Mouse (Mus musculus) G1E (cell line): ENCODE measurements around the gene Nedd1. TPM values are rescaled to one million over a fixed set of nuclear protein-coding genes. Genes with fewer than 3 reads are reported as not detected.

Experiments
- ATAC-seq: 2 replicates; pipeline ENCODE4 v1.8.0; 2016; ENCODE audit warnings: mild to moderate bottlenecking; ENCODE audit not compliant: insufficient number of reproducible peaks, poor library complexity, low FRiP score, severe bottlenecking; ENCODE audit errors: extremely low read depth
- DNase-seq: peaks from one replicate; pipeline ENCODE4 v3.0.0; 2012; ENCODE audit warnings: low spot score
- H3K27me3 ChIP-seq: 2 replicates; pipeline ENCODE4 v1.6.1; 2012; ENCODE audit warnings: mild to moderate bottlenecking, low read length, inconsistent platforms; ENCODE audit not compliant: insufficient read depth
- H3K36me3 ChIP-seq: replicated peaks from 2 replicates; pipeline ENCODE3; 2012; ENCODE audit warnings: mild to moderate bottlenecking, inconsistent platforms
- H3K4me1 ChIP-seq: 2 replicates; pipeline ENCODE4 v1.6.1; 2012; ENCODE audit warnings: low read depth, low read length, inconsistent platforms, mixed read lengths; ENCODE audit not compliant: insufficient read depth
- H3K4me3 ChIP-seq: 2 replicates; pipeline ENCODE4 v1.5.1; 2012; ENCODE audit warnings: low read depth, mild to moderate bottlenecking, inconsistent platforms, low read length, moderate library complexity, mixed read lengths
- H3K9me3 ChIP-seq: replicated peaks from 2 replicates; pipeline ENCODE4 v1.6.1; 2012; ENCODE audit warnings: inconsistent platforms
- CTCF ChIP-seq: IDR thresholded peaks from 2 replicates; pipeline ENCODE4 v1.5.1; 2012; ENCODE audit warnings: low read depth, low read length, inconsistent platforms, mixed read lengths
- GATA1 ChIP-seq: IDR thresholded peaks from 2 replicates; pipeline ENCODE4 v1.6.1; 2012; ENCODE audit warnings: borderline replicate concordance, low read length, inconsistent platforms, mixed read lengths
- GATA2 ChIP-seq: IDR thresholded peaks from 2 replicates; pipeline ENCODE4 v1.6.1; 2012; ENCODE audit warnings: low read depth, low read length, inconsistent platforms, borderline replicate concordance
- POLR2AphosphoS5 ChIP-seq: IDR thresholded peaks from 2 replicates; pipeline ENCODE4 v1.6.1; 2012; ENCODE audit warnings: low read depth, low read length, inconsistent platforms; ENCODE audit not compliant: insufficient replicate concordance
- TAL1 ChIP-seq: conservative IDR thresholded peaks from 2 replicates; pipeline ENCODE4 v1.6.1; 2012; ENCODE audit warnings: low read depth, low read length, inconsistent platforms, mixed read lengths
- polyA plus RNA-seq: library from polyadenylated mRNA; stranded (reverse); fragments of >175 nt; gene quantifications from 2 replicates; pipeline ENCODE4 v1.2.3, GENCODE M21; 2012
- total RNA-seq, 2 experiments: library from RNA; stranded (forward) in 1 of 2; stranded (reverse) in 1 of 2; fragments of 200-1000 nt in 1 of 2; fragments of >200 nt in 1 of 2; fragmentation: Nextera tagmentation in 1 of 2; gene quantifications; 2 replicates each; pipeline ENCODE4 v1.2.3; 2014 to 2017

Gene Nedd1
- total and polyA plus RNA-seq, 3 experiments, result 21.5 to 39.7 (median 39.2) TPM

DNA sequence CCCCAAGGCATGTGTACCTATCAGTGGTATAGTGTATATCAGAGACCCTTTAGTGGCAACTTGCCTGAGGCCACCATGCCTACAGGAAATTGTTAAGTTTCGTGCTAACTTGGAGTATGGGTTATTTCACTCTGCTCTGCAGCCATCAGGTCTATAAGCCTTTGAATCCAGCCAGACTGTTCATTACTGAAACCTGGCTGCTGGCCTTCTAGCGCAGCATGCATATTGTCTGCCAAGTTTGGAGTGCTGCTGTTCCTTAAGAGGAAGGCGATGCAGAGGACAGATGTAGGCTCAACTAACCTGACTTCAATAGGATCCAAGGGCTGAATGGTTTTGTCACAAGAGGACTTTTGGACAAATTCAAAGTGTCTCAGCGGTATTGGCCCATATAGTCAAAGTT, 47.2 kb downstream of the Nedd1 start:
- DNase-seq, result no peak

DNA sequence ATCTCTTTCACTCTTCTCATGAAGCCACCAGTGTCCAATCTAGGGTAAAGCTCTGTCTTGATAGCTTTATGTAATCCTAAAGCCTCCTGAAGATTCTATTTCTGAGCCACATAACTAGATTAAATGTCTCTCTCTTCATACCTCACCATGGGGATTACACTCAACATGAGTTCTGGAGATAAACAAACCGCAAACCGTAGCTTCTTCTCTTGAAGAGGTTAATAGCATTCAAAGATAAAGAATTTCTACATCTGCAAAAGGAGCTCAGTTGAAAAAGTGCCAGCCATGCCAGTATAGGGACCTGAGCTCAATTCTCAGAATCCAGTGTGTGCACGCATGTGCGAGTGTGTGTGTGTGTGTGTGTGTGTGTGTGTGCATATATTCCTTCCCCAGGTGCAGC, 50.3 kb downstream of the Nedd1 start:
- Histone ChIP-seq H3K36me3 (no peaks in the 10 kb centered on the region), H3K4me1 (no peaks in the 10 kb centered on the region), H3K27me3 (no peaks in the 10 kb centered on the region), H3K9me3 (no peaks in the 10 kb centered on the region), H3K4me3 (no peak overlapping the region)
- TF ChIP-seq GATA2, result no peak
- no peak for TF ChIP-seq GATA1
- no peak for ATAC-seq
- no peak for DNase-seq

More for the DNA sequence above, 47.2 kb downstream of the Nedd1 start:
- ATAC-seq, result no peak
- TF ChIP-seq TAL1 (no peak), POLR2AphosphoS5 (no peak), GATA1 (no peak), CTCF (no peak), GATA2 (no peak)
- Histone ChIP-seq H3K4me3 (no peak overlapping the region), H3K4me1 (no peaks in the 10 kb centered on the region), H3K27me3 (no peaks in the 10 kb centered on the region), H3K36me3 (no peaks in the 10 kb centered on the region), H3K9me3 (no peaks in the 10 kb centered on the region)

DNA sequence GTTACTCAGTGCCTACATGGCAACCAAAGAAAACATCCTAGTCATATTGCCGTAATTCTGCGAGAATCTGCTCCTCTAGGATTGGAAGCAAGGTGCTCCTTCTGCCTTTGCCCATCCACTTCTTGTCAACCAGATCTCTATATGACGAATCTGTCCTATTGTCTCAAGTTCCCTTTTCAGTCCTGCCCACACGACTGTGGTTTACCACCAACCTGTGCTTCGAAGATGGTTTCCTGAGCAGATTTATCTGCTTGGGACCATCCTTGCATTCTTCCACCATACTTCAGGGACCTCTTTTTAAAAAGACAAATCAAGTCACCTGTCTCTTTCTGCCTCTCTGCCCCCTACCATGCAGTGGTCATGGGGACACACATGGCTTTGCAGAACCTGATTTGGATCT, 56.9 kb downstream of the Nedd1 start:
- Histone ChIP-seq H3K4me3 (no peak overlapping the region), H3K36me3 (no peaks in the 10 kb centered on the region), H3K27me3 (no peaks in the 10 kb centered on the region), H3K9me3 (no peaks in the 10 kb centered on the region), H3K4me1 (no peaks in the 10 kb centered on the region)
- TF ChIP-seq CTCF (no peak), GATA1 (no peak), TAL1 (no peak), GATA2 (no peak), POLR2AphosphoS5 (no peak)
- ATAC-seq, result no peak
- DNase-seq, result no peak

- Histone ChIP-seq H3K9me3 (no peaks in the 10 kb centered on the region), H3K4me1 (no peaks in the 10 kb centered on the region), H3K4me3 (no peak overlapping the region), H3K36me3 (no peaks in the 10 kb centered on the region), H3K27me3 (no peaks in the 10 kb centered on the region)
- DNase-seq (no peak), ATAC-seq (no peak)
- TF ChIP-seq CTCF (no peak), GATA1 (no peak), GATA2 (no peak), TAL1 (no peak), POLR2AphosphoS5 (no peak)
Measured at GRCm38 (mm10) chr10:92653266-92653665, 69.0 kb downstream of the Nedd1 start.

GRCm38 (mm10) chr10:92652399-92652920, 69.8 kb downstream of the Nedd1 start:
- H3K27me3 ChIP-seq, result no peaks in the 10 kb centered on the region
- no peaks in the 10 kb centered on the region for H3K4me1 ChIP-seq
- no peak for ATAC-seq
- no peaks in the 10 kb centered on the region for H3K9me3 ChIP-seq
- no peak for DNase-seq
- H3K4me3 ChIP-seq, result no peak overlapping the region
- TF ChIP-seq POLR2AphosphoS5 (no peak), GATA2 (no peak), CTCF (no peak), TAL1 (no peak), GATA1 (no peak)
- no peaks in the 10 kb centered on the region for H3K36me3 ChIP-seq

GRCm38 (mm10) chr10:92651266-92651665, 71.0 kb downstream of the Nedd1 start:
- Histone ChIP-seq H3K9me3 (no peaks in the 10 kb centered on the region), H3K4me1 (no peaks in the 10 kb centered on the region), H3K27me3 (no peaks in the 10 kb centered on the region), H3K36me3 (no peaks in the 10 kb centered on the region), H3K4me3 (no peak overlapping the region)
- no peak for TF ChIP-seq POLR2AphosphoS5
- TF ChIP-seq GATA1, result no peak
- TF ChIP-seq GATA2, result no peak
- TF ChIP-seq TAL1, result no peak
- no peak for TF ChIP-seq CTCF
- DNase-seq (no peak), ATAC-seq (no peak)

- no peak for ATAC-seq
- Histone ChIP-seq H3K4me3 (no peak overlapping the region), H3K9me3 (no peaks in the 10 kb centered on the region), H3K4me1 (no peaks in the 10 kb centered on the region), H3K27me3 (no peaks in the 10 kb centered on the region), H3K36me3 (no peaks in the 10 kb centered on the region)
- no peak for DNase-seq
- TF ChIP-seq CTCF (no peak), POLR2AphosphoS5 (no peak), GATA1 (no peak), TAL1 (no peak), GATA2 (no peak)
Measured at GRCm38 (mm10) chr10:92649096-92649495, 73.1 kb downstream of the Nedd1 start.
